Mouse (Mus musculus) heart, postnatal 0 days (tissue): Measurements from ENCODE around the gene Lim2.

Source experiments
- CTCF ChIP-seq: IDR thresholded peaks from 2 replicates; pipeline ENCODE4 v1.5.1; 2016; ENCODE audit warnings: antibody characterized with exemption, control low read depth, low read depth
- EP300 ChIP-seq: IDR thresholded peaks from 2 replicates; pipeline ENCODE4 v1.6.1; 2016; ENCODE audit warnings: antibody characterized with exemption, low read depth

- TF ChIP-seq CTCF (no peak), EP300 (no peak; the same call in 1 of the 2 replicates)
Measured at GRCm38 (mm10) chr7:43443917-43444293, 16.4 kb downstream of the Lim2 start, which contains the start of the genes Etfb and Gm45233.
